Mouse (Mus musculus): ENCODE measurements around the gene Tyrobp. TPM values are rescaled to one million over a fixed set of nuclear protein-coding genes. Genes with fewer than 3 reads are reported as not detected.

The Tyrobp gene
- polyA plus RNA-seq, 1 experiment from 2014 or later, result 56.5 TPM

- 70% methylated on average over 10 of the region's 10 CpGs for WGBS
- Histone ChIP-seq H3K27me3 (ENCODE audit: control insufficient read depth, insufficient read depth, low read length) (no peaks in the 10 kb centered on the region), H3K4me1 (ENCODE audit: control insufficient read depth, insufficient read depth, low read length) (peaks cover 5% of the 10 kb centered on the region; the same call in 1 of the 2 replicates), H3K4me3 (ENCODE audit: low read depth, low read length) (no peak within 1 kb of the TSS), H3K9me3 (ENCODE audit: control insufficient read depth, low read depth, low read length) (no peaks in the 10 kb centered on the region), H3K4me2 (replicated peaks; ENCODE audit: low read depth, low read length) (no peak within 1 kb of the TSS), H3K9ac (replicated peaks; ENCODE audit: low read depth, low read length) (no peak within 1 kb of the TSS), H3K36me3 (ENCODE audit: control insufficient read depth, insufficient read depth, low read length) (no peaks in the 10 kb centered on the region), H3K27ac (ENCODE audit: low read length) (no peak within 1 kb of the TSS)
- ATAC-seq (ENCODE audit: insufficient number of reproducible peaks, insufficient read depth, low FRiP score, low read depth), result no peak
These were observed 6.3 kb downstream of the Tyrobp start, which contains the start of gene Hcst for GRCm38 (mm10) chr7:30419561-30420499. Gene Hcst, minus strand, starts transcription at chr7:30419854.

GRCm38 (mm10) chr7:30420673-30421072, 7.1 kb downstream of the Tyrobp start:
- H3K4me3 ChIP-seq (ENCODE audit: low read depth, low read length), result no peak overlapping the region
- H3K4me2 ChIP-seq (replicated peaks; ENCODE audit: low read depth, low read length), result no peak overlapping the region
- 77% methylated on average over 3 of the region's 3 CpGs for WGBS
- H3K9me3 ChIP-seq (ENCODE audit: control insufficient read depth, low read depth, low read length), result no peaks in the 10 kb centered on the region
- no peak for ATAC-seq (ENCODE audit: insufficient number of reproducible peaks, insufficient read depth, low FRiP score, low read depth)
- H3K36me3 ChIP-seq (ENCODE audit: control insufficient read depth, insufficient read depth, low read length), result no peaks in the 10 kb centered on the region
- H3K27ac ChIP-seq (ENCODE audit: low read length), result no peak overlapping the region
- no peak overlapping the region for H3K9ac ChIP-seq (replicated peaks; ENCODE audit: low read depth, low read length)
- H3K27me3 ChIP-seq (ENCODE audit: control insufficient read depth, insufficient read depth, low read length), result no peaks in the 10 kb centered on the region
- H3K4me1 ChIP-seq (ENCODE audit: control insufficient read depth, insufficient read depth, low read length), result peaks cover 5% of the 10 kb centered on the region; the same call in 1 of the 2 replicates

- Histone ChIP-seq H3K27ac (ENCODE audit: low read length) (peak within 1 kb of the TSS; percentile 58; the same call in 1 of the 2 replicates), H3K4me3 (ENCODE audit: low read depth, low read length) (peak within 1 kb of the TSS; percentile 51), H3K27me3 (ENCODE audit: control insufficient read depth, insufficient read depth, low read length) (no peaks in the 10 kb centered on the region), H3K9ac (replicated peaks; ENCODE audit: low read depth, low read length) (peak within 1 kb of the TSS; percentile 38), H3K4me1 (ENCODE audit: control insufficient read depth, insufficient read depth, low read length) (peaks cover 5% of the 10 kb centered on the region; the same call in 1 of the 2 replicates), H3K36me3 (ENCODE audit: control insufficient read depth, insufficient read depth, low read length) (no peaks in the 10 kb centered on the region), H3K9me3 (ENCODE audit: control insufficient read depth, low read depth, low read length) (no peaks in the 10 kb centered on the region), H3K4me2 (replicated peaks; ENCODE audit: low read depth, low read length) (peak within 1 kb of the TSS; percentile 96)
- 10% methylated on average over 31 of the region's 31 CpGs for WGBS
- ATAC-seq (ENCODE audit: insufficient number of reproducible peaks, insufficient read depth, low FRiP score, low read depth), result peak; percentile 33; the same call in 1 of the 2 replicates
These were observed 7.8 kb downstream of the Tyrobp start, which contains the start of gene Nfkbid for GRCm38 (mm10) chr7:30421175-30421889. Gene Nfkbid, plus strand, starts transcription at chr7:30421732.

GRCm38 (mm10) chr7:30421890-30422435, 8.4 kb downstream of the Tyrobp start:
- ATAC-seq (ENCODE audit: insufficient number of reproducible peaks, insufficient read depth, low FRiP score, low read depth), result peak; percentile 77
- peak overlapping the region; percentile 23 for H3K9ac ChIP-seq (replicated peaks; ENCODE audit: low read depth, low read length)
- H3K4me3 ChIP-seq (ENCODE audit: low read depth, low read length), result peak overlapping the region; percentile 51
- no peak overlapping the region for H3K27ac ChIP-seq (ENCODE audit: low read length)
- H3K4me2 ChIP-seq (replicated peaks; ENCODE audit: low read depth, low read length), result peak overlapping the region; percentile 96
- H3K4me1 ChIP-seq (ENCODE audit: control insufficient read depth, insufficient read depth, low read length), result peaks cover 5% of the 10 kb centered on the region; the same call in 1 of the 2 replicates
- H3K27me3 ChIP-seq (ENCODE audit: control insufficient read depth, insufficient read depth, low read length), result no peaks in the 10 kb centered on the region
- H3K9me3 ChIP-seq (ENCODE audit: control insufficient read depth, low read depth, low read length), result no peaks in the 10 kb centered on the region
- no peaks in the 10 kb centered on the region for H3K36me3 ChIP-seq (ENCODE audit: control insufficient read depth, insufficient read depth, low read length)
- WGBS, result under 1% methylated on average over 45 of the region's 45 CpGs

- Histone ChIP-seq H3K27me3 (ENCODE audit: control insufficient read depth, insufficient read depth, low read length) (no peaks in the 10 kb centered on the region), H3K36me3 (ENCODE audit: control insufficient read depth, insufficient read depth, low read length) (no peaks in the 10 kb centered on the region), H3K4me2 (replicated peaks; ENCODE audit: low read depth, low read length) (peak overlapping the region; percentile 96), H3K4me1 (ENCODE audit: control insufficient read depth, insufficient read depth, low read length) (peaks cover 5% of the 10 kb centered on the region; the same call in 1 of the 2 replicates), H3K9me3 (ENCODE audit: control insufficient read depth, low read depth, low read length) (no peaks in the 10 kb centered on the region), H3K4me3 (ENCODE audit: low read depth, low read length) (peak overlapping the region; percentile 51), H3K27ac (ENCODE audit: low read length) (peak overlapping the region; percentile 58; the same call in 1 of the 2 replicates), H3K9ac (replicated peaks; ENCODE audit: low read depth, low read length) (0 out of 2 replicates have a peak overlapping the region, but pooled peaks have one; percentile 38)
- ATAC-seq (ENCODE audit: insufficient number of reproducible peaks, insufficient read depth, low FRiP score, low read depth), result 0 out of 2 replicates have a peak, but pooled peaks have one; percentile 4
- WGBS, result 7% methylated on average over 9 of the region's 9 CpGs
These were observed 9.0 kb downstream of the Tyrobp start for GRCm38 (mm10) chr7:30422560-30422959.

GRCm38 (mm10) chr7:30423071-30423641, 9.6 kb downstream of the Tyrobp start:
- no peaks in the 10 kb centered on the region for H3K9me3 ChIP-seq (ENCODE audit: control insufficient read depth, low read depth, low read length)
- WGBS, result 38% methylated on average over 23 of the region's 23 CpGs
- no peaks in the 10 kb centered on the region for H3K36me3 ChIP-seq (ENCODE audit: control insufficient read depth, insufficient read depth, low read length)
- peak overlapping the region; percentile 96 for H3K4me2 ChIP-seq (replicated peaks; ENCODE audit: low read depth, low read length)
- peaks cover 5% of the 10 kb centered on the region; the same call in 1 of the 2 replicates for H3K4me1 ChIP-seq (ENCODE audit: control insufficient read depth, insufficient read depth, low read length)
- peak overlapping the region; percentile 51 for H3K4me3 ChIP-seq (ENCODE audit: low read depth, low read length)
- H3K27ac ChIP-seq (ENCODE audit: low read length), result no peak overlapping the region; the same call in 1 of the 2 replicates
- no peak for ATAC-seq (ENCODE audit: insufficient number of reproducible peaks, insufficient read depth, low FRiP score, low read depth)
- peak overlapping the region; percentile 25; the same call in 1 of the 2 replicates for H3K9ac ChIP-seq (replicated peaks; ENCODE audit: low read depth, low read length)
- no peaks in the 10 kb centered on the region for H3K27me3 ChIP-seq (ENCODE audit: control insufficient read depth, insufficient read depth, low read length)

GRCm38 (mm10) chr7:30429327-30429726, 15.8 kb downstream of the Tyrobp start:
- no peak overlapping the region for H3K4me2 ChIP-seq (replicated peaks; ENCODE audit: low read depth, low read length)
- H3K36me3 ChIP-seq (ENCODE audit: control insufficient read depth, insufficient read depth, low read length), result no peaks in the 10 kb centered on the region
- H3K9ac ChIP-seq (replicated peaks; ENCODE audit: low read depth, low read length), result no peak overlapping the region
- H3K27ac ChIP-seq (ENCODE audit: low read length), result no peak overlapping the region
- H3K4me3 ChIP-seq (ENCODE audit: low read depth, low read length), result no peak overlapping the region
- H3K27me3 ChIP-seq (ENCODE audit: control insufficient read depth, insufficient read depth, low read length), result no peaks in the 10 kb centered on the region
- no peaks in the 10 kb centered on the region for H3K4me1 ChIP-seq (ENCODE audit: control insufficient read depth, insufficient read depth, low read length)
- no peaks in the 10 kb centered on the region for H3K9me3 ChIP-seq (ENCODE audit: control insufficient read depth, low read depth, low read length)
- ATAC-seq (ENCODE audit: insufficient number of reproducible peaks, insufficient read depth, low FRiP score, low read depth), result no peak
